In the genomic region with DNA sequence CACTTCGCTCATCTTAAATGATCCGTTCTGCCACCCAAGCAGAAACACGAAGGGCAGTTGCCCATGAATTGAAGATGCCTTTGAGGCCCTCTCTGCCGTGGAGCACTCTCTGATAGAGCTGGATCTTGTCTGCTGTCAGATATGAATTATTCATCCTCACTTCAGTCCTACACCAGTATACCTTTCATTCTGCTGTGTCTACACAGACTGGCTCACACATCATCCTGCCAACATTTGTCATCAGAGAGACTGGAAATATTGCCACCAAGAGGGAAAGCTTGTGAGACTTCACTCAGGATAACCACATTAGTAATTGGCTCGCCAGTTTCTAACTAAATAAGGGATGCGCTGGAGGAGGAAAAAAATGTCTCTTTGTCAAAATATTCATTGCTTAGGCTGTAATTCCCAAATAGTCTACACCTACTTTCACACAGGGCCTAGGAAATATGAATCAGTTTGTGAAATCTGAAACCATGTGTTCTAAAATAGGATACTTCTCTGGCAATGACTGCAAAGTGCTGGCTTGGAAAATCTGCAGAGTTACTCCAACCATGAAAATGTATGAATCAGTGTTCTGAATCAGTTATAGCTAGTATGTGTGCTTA, we compare ENCODE assay signal across 23 mouse cellular contexts.
DNase-seq lines count a peak whose midpoint lies in the region; ATAC-seq and TF ChIP-seq lines count a peak whose summit lies in the region.
"Had no signal": no experiment of that assay in that cellular context is flagged by ENCODE, and none has a peak within 500 bp of the region (broad histone marks: within the 10 kb centered on the region; RNA-seq: fewer than 3 reads in every experiment).

No protein-coding gene starts in this region.

- no peaks in the 10 kb centered on the region for H3K27me3 ChIP-seq in forebrain, embryonic 15.5 days
- no peaks in the 10 kb centered on the region for H3K27me3 ChIP-seq in forebrain, embryonic 12.5 days
- no peaks in the 10 kb centered on the region for H3K27me3 ChIP-seq in midbrain, postnatal 0 days (ENCODE audit: insufficient read depth, low read length)
- H3K27me3 ChIP-seq: liver, embryonic 15.5 days; megakaryocyte, embryonic 14.5 days had no signal

- 0 out of 2 replicates have a peak, but pooled peaks have one; percentile 43 for ATAC-seq in forebrain, embryonic 15.5 days (replicated peaks)
- no peak for ATAC-seq in forebrain, embryonic 12.5 days (ENCODE audit: low FRiP score)
- ATAC-seq in midbrain, postnatal 0 days (ENCODE audit: low FRiP score) = peak; percentile 49; the same call in 1 of the 2 replicates
- ATAC-seq: hindbrain, postnatal 0 days had no signal

- H3K4me3 ChIP-seq in forebrain, embryonic 15.5 days = no peak overlapping the region
- no peak overlapping the region for H3K4me3 ChIP-seq in forebrain, embryonic 12.5 days (replicated peaks)
- no peak overlapping the region for H3K4me3 ChIP-seq in midbrain, postnatal 0 days (ENCODE audit: low read depth, low read length)
- H3K4me3 ChIP-seq: layer of hippocampus, adult 2 months; liver, embryonic 15.5 days had no signal

- no peak for TF ChIP-seq CTCF in midbrain, postnatal 0 days (IDR thresholded peaks at IDR 0.05)

- no peak overlapping the region for H3K27ac ChIP-seq in forebrain, embryonic 15.5 days (replicated peaks)
- H3K27ac ChIP-seq in forebrain, embryonic 12.5 days = no peak overlapping the region
- H3K27ac ChIP-seq in midbrain, postnatal 0 days (ENCODE audit: low read depth, low read length) = no peak overlapping the region
- H3K27ac ChIP-seq: hindbrain, postnatal 0 days; layer of hippocampus, adult 2 months; liver, embryonic 15.5 days; stomach, postnatal 0 days had no signal

- H3K36me3 ChIP-seq in forebrain, embryonic 15.5 days = no peaks in the 10 kb centered on the region
- no peaks in the 10 kb centered on the region for H3K36me3 ChIP-seq in forebrain, embryonic 12.5 days (replicated peaks)
- H3K36me3 ChIP-seq in midbrain, postnatal 0 days (ENCODE audit: insufficient read depth, low read length) = no peaks in the 10 kb centered on the region
- H3K36me3 ChIP-seq: liver, embryonic 15.5 days had no signal

- H3K9me3 ChIP-seq in forebrain, embryonic 15.5 days = no peaks in the 10 kb centered on the region
- H3K9me3 ChIP-seq in forebrain, embryonic 12.5 days = no peaks in the 10 kb centered on the region
- H3K9me3 ChIP-seq in midbrain, postnatal 0 days (ENCODE audit: low read length) = no peaks in the 10 kb centered on the region
- H3K9me3 ChIP-seq: liver, embryonic 15.5 days had no signal

- no peak overlapping the region for H3K4me2 ChIP-seq in forebrain, embryonic 15.5 days (replicated peaks)
- H3K4me2 ChIP-seq in forebrain, embryonic 12.5 days = no peak overlapping the region
- H3K4me2 ChIP-seq in midbrain, postnatal 0 days (ENCODE audit: low read depth, low read length, poor library complexity, severe bottlenecking) = no peak overlapping the region
- H3K4me2 ChIP-seq: heart, embryonic 11.5 days; liver, embryonic 15.5 days had no signal

- DNase-seq in left cerebral cortex, adult 9 months (ENCODE audit: low spot score in 2 of 2) = peak; percentile 13 to 18
- no peak for DNase-seq in left cerebral cortex, adult 11 months (ENCODE audit: low spot score)
- DNase-seq in Muller cell, postnatal 12 days (ENCODE audit: inconsistent ontology term) = peak; percentile 26
- no peak for DNase-seq in midbrain, postnatal 0 days (ENCODE audit: low spot score)
- DNase-seq in embryo, embryonic 10.5 days (ENCODE audit: low spot score) = no peak
- no peak for DNase-seq in cerebellum, adult 18-20 months
- DNase-seq: adrenal gland, postnatal 14 days; cerebellum, adult 9-10 months; embryo, embryonic 11 days; heart, postnatal 36 days; kidney, adult 11 months; kidney, postnatal 10 days; lung, postnatal 14 days; right cerebral cortex, postnatal 25 days; thymus, postnatal 14 days had no signal

- no peaks in the 10 kb centered on the region for H3K4me1 ChIP-seq in forebrain, embryonic 15.5 days
- no peaks in the 10 kb centered on the region for H3K4me1 ChIP-seq in forebrain, embryonic 12.5 days
- H3K4me1 ChIP-seq in midbrain, postnatal 0 days (ENCODE audit: insufficient read depth, low read length) = no peaks in the 10 kb centered on the region
- H3K4me1 ChIP-seq: liver, embryonic 15.5 days; megakaryocyte, embryonic 14.5 days had no signal

- 77% methylated on average over 6 of the region's 6 CpGs for WGBS in forebrain, embryonic 15.5 days
- 82% methylated on average over 6 of the region's 6 CpGs for WGBS in forebrain, embryonic 12.5 days
- WGBS in midbrain, postnatal 0 days = 67% methylated on average over 6 of the region's 6 CpGs

- H3K9ac ChIP-seq in forebrain, embryonic 15.5 days (replicated peaks) = no peak overlapping the region
- H3K9ac ChIP-seq in forebrain, embryonic 12.5 days = no peak overlapping the region
- H3K9ac ChIP-seq in midbrain, postnatal 0 days (replicated peaks; ENCODE audit: low read length, poor library complexity, severe bottlenecking) = no peak overlapping the region
- H3K9ac ChIP-seq: liver, embryonic 15.5 days had no signal

Comparison
In these comparisons a context has a peak if more than half of its experiments do, and no peak if none do; other contexts are left out.
1. DNase-seq: peak in left cerebral cortex, adult 9 months (2 of 2) and Muller cell, postnatal 12 days (single experiment); none in left cerebral cortex, adult 11 months (single experiment), midbrain, postnatal 0 days (single experiment), embryo, embryonic 10.5 days (single experiment) and cerebellum, adult 18-20 months (0 of 2).